Mouse (Mus musculus): ENCODE results near the gene Insl3.
"Not testable (repeated sequence)": the region's sequence is repeated elsewhere in the genome, so short reads cannot be mapped to it uniquely, and the experiment has no call there.

Insl3 gene

GRCm38 (mm10) chr8:71676803-71677202 lies 12.2 kb upstream of the Insl3 start:
- DNase-seq (ENCODE audit: low read depth, low spot score), result no peak

- peak; percentile 92 for DNase-seq (ENCODE audit: low read depth, low spot score)
Observed at GRCm38 (mm10) chr8:71677555-71677954, 11.5 kb upstream of the Insl3 start.

GRCm38 (mm10) chr8:71678216-71678615 lies 10.8 kb upstream of the Insl3 start:
- DNase-seq (ENCODE audit: low read depth, low spot score), result no peak

- no peak for DNase-seq (ENCODE audit: low read depth, low spot score)
Observed at GRCm38 (mm10) chr8:71679116-71679515, 9.9 kb upstream of the Insl3 start.

- DNase-seq (ENCODE audit: low read depth, low spot score), result no peak
Observed at GRCm38 (mm10) chr8:71679550-71680168, 9.4 kb upstream of the Insl3 start.

GRCm38 (mm10) chr8:71680471-71680870 lies 8.5 kb upstream of the Insl3 start:
- DNase-seq (ENCODE audit: low read depth, low spot score), result no peak

- no peak for DNase-seq (ENCODE audit: low read depth, low spot score)
Observed at GRCm38 (mm10) chr8:71681369-71681915, 7.6 kb upstream of the Insl3 start.

GRCm38 (mm10) chr8:71682832-71683231 lies 6.2 kb upstream of the Insl3 start:
- DNase-seq (ENCODE audit: low read depth, low spot score), result no peak

- DNase-seq (ENCODE audit: low read depth, low spot score), result no peak
Observed at GRCm38 (mm10) chr8:71684701-71685100, 4.3 kb upstream of the Insl3 start.

GRCm38 (mm10) chr8:71685573-71685972 lies 3.4 kb upstream of the Insl3 start:
- peak; percentile 91 for DNase-seq (ENCODE audit: low read depth, low spot score)

- peak; percentile 78 for DNase-seq (ENCODE audit: low read depth, low spot score)
Observed at GRCm38 (mm10) chr8:71686143-71686734, 2.8 kb upstream of the Insl3 start.

- peak; percentile 86 for DNase-seq (ENCODE audit: low read depth, low spot score)
Observed at GRCm38 (mm10) chr8:71687616-71688015, 1.4 kb upstream of the Insl3 start.

- DNase-seq (ENCODE audit: low read depth, low spot score), result no peak
Observed at GRCm38 (mm10) chr8:71692509-71692908, 3.5 kb downstream of the Insl3 start.

GRCm38 (mm10) chr8:71693166-71694041 lies 4.4 kb downstream of the Insl3 start:
- DNase-seq (ENCODE audit: low read depth, low spot score), result peak; percentile 82

GRCm38 (mm10) chr8:71695456-71695855 lies 6.4 kb downstream of the Insl3 start:
- DNase-seq (ENCODE audit: low read depth, low spot score), result not testable (repeated sequence)

GRCm38 (mm10) chr8:71700493-71701269 lies 11.7 kb downstream of the Insl3 start:
- no peak for DNase-seq (ENCODE audit: low read depth, low spot score)

GRCm38 (mm10) chr8:71701414-71702086 lies 12.5 kb downstream of the Insl3 start, which contains the start of gene B3gnt3:
Gene B3gnt3 (minus strand): TSS chr8:71701789.
- DNase-seq (ENCODE audit: low read depth, low spot score), result no peak

- DNase-seq (ENCODE audit: low read depth, low spot score), result peak; percentile 69
Observed at GRCm38 (mm10) chr8:71702087-71702432, 13.0 kb downstream of the Insl3 start.

GRCm38 (mm10) chr8:71702923-71703322 lies 13.9 kb downstream of the Insl3 start:
- no peak for DNase-seq (ENCODE audit: low read depth, low spot score)

- DNase-seq (ENCODE audit: low read depth, low spot score), result not testable (repeated sequence)
Observed at GRCm38 (mm10) chr8:71703400-71703799, 14.4 kb downstream of the Insl3 start.

- DNase-seq (ENCODE audit: low read depth, low spot score), result peak; percentile 88
Observed at GRCm38 (mm10) chr8:71707874-71708273, 18.9 kb downstream of the Insl3 start.
